ENCODE assay signal across 10 mouse cellular contexts in genomic region chr2:58516000-58516399, GRCm38 (mm10). TPM values are rescaled to one million over a fixed set of nuclear protein-coding genes. Genes with fewer than 3 reads are reported as not detected.
DNase-seq lines count a peak whose midpoint lies in the region; ATAC-seq lines count a peak whose summit lies in the region.
"Had no signal": no experiment of that assay in that cellular context is flagged by ENCODE, and none has a peak within 500 bp of the region (broad histone marks: within the 10 kb centered on the region; RNA-seq: fewer than 3 reads in every experiment).

No protein-coding gene starts in this region.

- ATAC-seq in forebrain, embryonic 13.5 days, result no peak
- ATAC-seq in forebrain, embryonic 12.5 days (ENCODE audit: low FRiP score), result no peak
- ATAC-seq in kidney, embryonic 14.5 days (ENCODE audit: low FRiP score, low TSS enrichment), result no peak
- peak; percentile 50; the same call in 1 of the 2 replicates for ATAC-seq in hindbrain, embryonic 16.5 days

- no peak overlapping the region for H3K27ac ChIP-seq in forebrain, embryonic 13.5 days
- H3K27ac ChIP-seq in forebrain, embryonic 12.5 days, result no peak overlapping the region
- peak overlapping the region; percentile 51 for H3K27ac ChIP-seq in kidney, embryonic 14.5 days (ENCODE audit: low read depth, low read length)
- H3K27ac ChIP-seq in hindbrain, embryonic 16.5 days (ENCODE audit: low read depth, low read length), result no peak overlapping the region
- H3K27ac ChIP-seq: neural tube, embryonic 12.5 days had no signal

- peaks cover 4% of the 10 kb centered on the region; the same call in 1 of the 2 replicates for H3K36me3 ChIP-seq in forebrain, embryonic 13.5 days (ENCODE audit: poor library complexity, severe bottlenecking)
- H3K36me3 ChIP-seq in forebrain, embryonic 12.5 days (replicated peaks), result no peaks in the 10 kb centered on the region
- H3K36me3 ChIP-seq in kidney, embryonic 14.5 days (ENCODE audit: control insufficient read depth, insufficient read depth, low read length), result no peaks in the 10 kb centered on the region
- no peaks in the 10 kb centered on the region for H3K36me3 ChIP-seq in hindbrain, embryonic 16.5 days (ENCODE audit: control insufficient read depth, insufficient read depth, low read length)
- H3K36me3 ChIP-seq: neural tube, embryonic 12.5 days had no signal

- H3K4me3 ChIP-seq in forebrain, embryonic 13.5 days, result no peak overlapping the region
- H3K4me3 ChIP-seq in forebrain, embryonic 12.5 days (replicated peaks), result no peak overlapping the region
- H3K4me3 ChIP-seq in kidney, embryonic 14.5 days (ENCODE audit: low read length), result no peak overlapping the region
- H3K4me3 ChIP-seq in hindbrain, embryonic 16.5 days (ENCODE audit: low read length), result no peak overlapping the region
- H3K4me3 ChIP-seq: neural tube, embryonic 12.5 days had no signal

- no peak for DNase-seq in kidney, adult 9 months
- peak; percentile 67 for DNase-seq in ES-CJ7 (ENCODE audit: low read depth, low spot score)
- no peak for DNase-seq in B cell, adult 2 months
- DNase-seq in embryo, embryonic 9.5 days (ENCODE audit: extremely low spot score), result no peak

- no peak overlapping the region for H3K9ac ChIP-seq in forebrain, embryonic 13.5 days
- no peak overlapping the region for H3K9ac ChIP-seq in forebrain, embryonic 12.5 days
- H3K9ac ChIP-seq in kidney, embryonic 14.5 days (ENCODE audit: low read depth, low read length), result no peak overlapping the region
- H3K9ac ChIP-seq in hindbrain, embryonic 16.5 days (ENCODE audit: low read depth, low read length), result no peak overlapping the region
- H3K9ac ChIP-seq: neural tube, embryonic 12.5 days had no signal

- H3K4me1 ChIP-seq in forebrain, embryonic 13.5 days, result peaks cover 5% of the 10 kb centered on the region; the same call in 1 of the 2 replicates
- peaks cover 5% of the 10 kb centered on the region for H3K4me1 ChIP-seq in forebrain, embryonic 12.5 days
- H3K4me1 ChIP-seq in kidney, embryonic 14.5 days (ENCODE audit: control insufficient read depth, insufficient read depth, low read length), result peaks cover 20% of the 10 kb centered on the region
- peaks cover 3% of the 10 kb centered on the region for H3K4me1 ChIP-seq in hindbrain, embryonic 16.5 days (ENCODE audit: control insufficient read depth, insufficient read depth, low read depth, low read length)
- H3K4me1 ChIP-seq: neural tube, embryonic 12.5 days had no signal

- 48% methylated on average over 15 of the region's 15 CpGs for WGBS in forebrain, embryonic 13.5 days
- WGBS in forebrain, embryonic 12.5 days, result 52% methylated on average over 15 of the region's 15 CpGs
- WGBS in kidney, embryonic 14.5 days, result 26% methylated on average over 15 of the region's 15 CpGs
- WGBS in hindbrain, embryonic 16.5 days, result 44% methylated on average over 15 of the region's 15 CpGs

- no peaks in the 10 kb centered on the region for H3K9me3 ChIP-seq in forebrain, embryonic 13.5 days (replicated peaks)
- no peaks in the 10 kb centered on the region for H3K9me3 ChIP-seq in forebrain, embryonic 12.5 days
- H3K9me3 ChIP-seq in kidney, embryonic 14.5 days (ENCODE audit: control insufficient read depth, low read length), result no peaks in the 10 kb centered on the region
- H3K9me3 ChIP-seq in hindbrain, embryonic 16.5 days (ENCODE audit: control insufficient read depth, low read length), result no peaks in the 10 kb centered on the region
- H3K9me3 ChIP-seq: neural tube, embryonic 12.5 days had no signal

- no peaks in the 10 kb centered on the region for H3K27me3 ChIP-seq in forebrain, embryonic 13.5 days
- H3K27me3 ChIP-seq in forebrain, embryonic 12.5 days, result no peaks in the 10 kb centered on the region
- H3K27me3 ChIP-seq in kidney, embryonic 14.5 days (ENCODE audit: control insufficient read depth, insufficient read depth, low read length), result no peaks in the 10 kb centered on the region
- H3K27me3 ChIP-seq in hindbrain, embryonic 16.5 days (replicated peaks; ENCODE audit: control insufficient read depth, insufficient read depth, low read length), result no peaks in the 10 kb centered on the region
- H3K27me3 ChIP-seq: neural tube, embryonic 12.5 days had no signal

- H3K4me2 ChIP-seq in forebrain, embryonic 13.5 days, result 0 out of 2 replicates have a peak overlapping the region, but pooled peaks have one; percentile 7
- no peak overlapping the region for H3K4me2 ChIP-seq in forebrain, embryonic 12.5 days
- peak overlapping the region; percentile 25; the same call in 1 of the 2 replicates for H3K4me2 ChIP-seq in kidney, embryonic 14.5 days (replicated peaks; ENCODE audit: low read depth, low read length)
- H3K4me2 ChIP-seq in hindbrain, embryonic 16.5 days (ENCODE audit: low read length), result no peak overlapping the region
- H3K4me2 ChIP-seq: neural tube, embryonic 12.5 days had no signal

RNA-seq across cellular contexts. Expression of gene Gm17409, which starts 46.1 kb away (rescaled TPM):
- polyA plus RNA-seq in forebrain, embryonic 13.5 days (2015; fragmentation: Nextera tagmentation; extraction: Ambion mirVana), result not detected in 2 replicates
- 0.20 TPM in 1 of 2 replicates, not detected in the other for polyA plus RNA-seq in forebrain, embryonic 12.5 days (2016; fragmentation: Nextera tagmentation; extraction: Ambion mirVana)
- polyA plus RNA-seq in kidney, embryonic 14.5 days (2014; fragmentation: Nextera tagmentation; extraction: Ambion mirVana), result 0.20 TPM in 1 of 2 replicates, not detected in the other
- polyA plus RNA-seq in hindbrain, embryonic 16.5 days (2015; fragmentation: Nextera tagmentation; extraction: Ambion mirVana), result 0.16 TPM in 1 of 2 replicates, not detected in the other
- polyA plus RNA-seq: liver, embryonic 16.5 days; neural tube, embryonic 12.5 days had no signal

RNA-seq across cellular contexts. Expression of gene Acvr1, which starts 51.0 kb away (rescaled TPM):
- 4.5 and 4.6 TPM in 2 replicates for polyA plus RNA-seq in forebrain, embryonic 13.5 days (2015; fragmentation: Nextera tagmentation; extraction: Ambion mirVana)
- 3.5 and 4.6 TPM in 2 replicates for polyA plus RNA-seq in forebrain, embryonic 12.5 days (2016; fragmentation: Nextera tagmentation; extraction: Ambion mirVana)
- 7.0 and 7.9 TPM in 2 replicates for polyA plus RNA-seq in kidney, embryonic 14.5 days (2014; fragmentation: Nextera tagmentation; extraction: Ambion mirVana)
- polyA plus RNA-seq in hindbrain, embryonic 16.5 days (2015; fragmentation: Nextera tagmentation; extraction: Ambion mirVana), result 4.6 and 5.1 TPM in 2 replicates

RNA-seq across cellular contexts. Expression of gene Upp2, which starts 51.1 kb away (rescaled TPM):
- 9.0 and 9.3 TPM in 2 replicates for polyA plus RNA-seq in forebrain, embryonic 13.5 days (2015; fragmentation: Nextera tagmentation; extraction: Ambion mirVana)
- 7.3 and 7.5 TPM in 2 replicates for polyA plus RNA-seq in forebrain, embryonic 12.5 days (2016; fragmentation: Nextera tagmentation; extraction: Ambion mirVana)
- 5.9 and 10.1 TPM in 2 replicates for polyA plus RNA-seq in kidney, embryonic 14.5 days (2014; fragmentation: Nextera tagmentation; extraction: Ambion mirVana)
- polyA plus RNA-seq in hindbrain, embryonic 16.5 days (2015; fragmentation: Nextera tagmentation; extraction: Ambion mirVana), result 14.6 and 15.1 TPM in 2 replicates

Comparison
In these comparisons a context has a peak if more than half of its experiments do, and no peak if none do; other contexts are left out.
1. H3K4me2 ChIP-seq: peak in forebrain, embryonic 13.5 days (single experiment) and kidney, embryonic 14.5 days (single experiment); none in forebrain, embryonic 12.5 days (single experiment) and hindbrain, embryonic 16.5 days (single experiment).